Mouse (Mus musculus) forebrain, embryonic 14.5 days (tissue): ENCODE data around the gene Itih2. TPM values are rescaled to one million over a fixed set of nuclear protein-coding genes. Genes with fewer than 3 reads are reported as not detected.
A peak's percentile ranks its signal among the peaks of the same experiment; 100 is the strongest.

Source experiments
- ATAC-seq: fragments of 200-750 bp; cut with Nextera tagmentation; 2 replicates; pipeline ENCODE4 v1.8.0; 2017; ENCODE audit warnings: mild to moderate bottlenecking, moderate library complexity
- DNase-seq: peaks from one replicate; pipeline ENCODE4 v3.0.0-alpha.2; 2015; ENCODE audit warnings: low spot score
- H3K27ac ChIP-seq: fragments of 300-500 bp; sonication (generic); 2 replicates; pipeline ENCODE4 v1.5.1; 2014; ENCODE audit warnings: low read depth, mild to moderate bottlenecking, control low read depth, low read length, moderate library complexity
- H3K27me3 ChIP-seq: fragments of 300-500 bp; sonication (generic); replicated peaks from 2 replicates; pipeline ENCODE4 v1.6.1; 2014; ENCODE audit warnings: low read length, control low read depth, mixed read lengths; ENCODE audit not compliant: control insufficient read depth, insufficient read depth
- H3K36me3 ChIP-seq: fragments of 300-500 bp; sonication (generic); 2 replicates; pipeline ENCODE4 v1.6.1; 2014; ENCODE audit warnings: low read length, control low read depth; ENCODE audit not compliant: control insufficient read depth, insufficient read depth
- H3K4me1 ChIP-seq: fragments of 300-500 bp; sonication (generic); 2 replicates; pipeline ENCODE4 v1.6.1; 2014; ENCODE audit warnings: antibody characterized with exemption, low read length, control low read depth; ENCODE audit not compliant: control insufficient read depth, insufficient read depth
- H3K4me2 ChIP-seq: fragments of 300-500 bp; sonication (generic); 2 replicates; pipeline ENCODE4 v1.6.1; 2014; ENCODE audit warnings: mild to moderate bottlenecking, control low read depth, low read length
- H3K4me3 ChIP-seq: fragments of 300-500 bp; sonication (generic); 2 replicates; pipeline ENCODE4 v1.5.1; 2014; ENCODE audit warnings: low read depth, low read length, control low read depth
- H3K9ac ChIP-seq: fragments of 300-500 bp; sonication (generic); 2 replicates; pipeline ENCODE4 v1.6.1; 2014; ENCODE audit warnings: mild to moderate bottlenecking, low read length, control low read depth, moderate library complexity
- H3K9me3 ChIP-seq: fragments of 300-500 bp; sonication (generic); replicated peaks from 2 replicates; pipeline ENCODE4 v1.6.1; 2016; ENCODE audit warnings: low read length, control low read depth, mixed read lengths; ENCODE audit not compliant: control insufficient read depth
- WGBS: fragments of 180-500 bp; shearing (Covaris S2); extraction: QIAGEN DNeasy Blood & Tissue Kit; methylation state at CpG from one replicate; pipeline ENCODE4 v1.1.7; 2014; 5-methylcytosine and 5-hydroxymethylcytosine counted together
- polyA plus RNA-seq: library from polyadenylated mRNA; unstranded; fragments of >200 nt; fragmentation: Nextera tagmentation; extraction: Ambion mirVana; gene quantifications from 2 replicates; pipeline ENCODE4 v1.2.1, GENCODE M21; 2014

Itih2 gene
- polyA plus RNA-seq, 1 experiment from 2014 or later = 1.4 TPM

DNA sequence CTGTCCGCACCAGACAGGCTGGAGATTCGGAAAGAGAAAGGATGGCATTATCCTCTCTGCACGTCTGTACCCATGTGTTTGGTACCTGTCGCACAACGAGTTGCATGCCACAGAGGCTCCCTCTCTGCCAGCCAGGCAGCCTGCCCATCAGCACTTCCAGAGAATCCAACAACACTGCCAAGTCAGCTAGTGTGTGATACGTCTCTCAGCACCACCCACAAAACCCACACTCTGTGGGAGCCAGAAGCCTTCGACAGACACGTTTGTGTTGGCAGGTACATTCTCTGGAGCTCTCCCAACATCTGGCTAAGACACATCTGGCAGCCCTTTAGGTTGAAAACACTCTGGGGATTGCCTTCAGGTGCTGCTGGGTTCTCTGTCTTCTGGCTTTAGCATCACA lies 16.0 kb upstream of the Itih2 start:
- ATAC-seq = 0 out of 2 replicates have a peak, but pooled peaks have one; percentile 47
- no peaks in the 10 kb centered on the region for H3K36me3 ChIP-seq

DNA sequence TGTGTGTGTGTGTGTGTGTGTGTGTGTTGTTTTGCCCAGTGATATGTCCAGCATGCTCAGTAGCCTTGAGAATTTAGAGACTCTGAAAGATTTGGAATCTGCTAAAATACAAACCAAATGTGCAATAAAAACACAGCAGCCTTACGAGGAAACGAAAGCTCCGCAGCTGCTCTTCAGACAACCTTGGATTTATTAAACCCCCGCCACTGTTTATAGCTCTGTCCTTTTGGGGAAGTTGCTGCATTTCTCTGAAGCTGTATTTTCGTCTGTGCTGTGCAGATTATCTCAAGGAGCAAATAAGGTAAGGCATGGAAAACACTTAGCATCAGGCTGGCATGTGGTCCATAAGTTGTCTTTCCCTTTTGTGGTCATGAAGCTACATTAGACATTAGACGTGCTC lies 14.3 kb upstream of the Itih2 start:
- no peak overlapping the region for H3K27ac ChIP-seq
- DNase-seq = no peak
- no peaks in the 10 kb centered on the region for H3K36me3 ChIP-seq
- ATAC-seq = no peak
- H3K9me3 ChIP-seq = no peaks in the 10 kb centered on the region
- no peak overlapping the region for H3K4me2 ChIP-seq
- no peaks in the 10 kb centered on the region for H3K4me1 ChIP-seq
- no peak overlapping the region for H3K9ac ChIP-seq
- WGBS = 79% methylated on average over 6 of the region's 6 CpGs
- no peak overlapping the region for H3K4me3 ChIP-seq
- H3K27me3 ChIP-seq = no peaks in the 10 kb centered on the region

More for the DNA sequence above, 16.0 kb upstream of the Itih2 start:
- peak; percentile 41 for DNase-seq
- no peak overlapping the region for H3K9ac ChIP-seq
- no peak overlapping the region for H3K27ac ChIP-seq
- no peak overlapping the region for H3K4me2 ChIP-seq
- H3K4me3 ChIP-seq = no peak overlapping the region
- H3K9me3 ChIP-seq = no peaks in the 10 kb centered on the region
- H3K27me3 ChIP-seq = no peaks in the 10 kb centered on the region
- 73% methylated on average over 8 of the region's 8 CpGs for WGBS
- no peaks in the 10 kb centered on the region for H3K4me1 ChIP-seq

DNA sequence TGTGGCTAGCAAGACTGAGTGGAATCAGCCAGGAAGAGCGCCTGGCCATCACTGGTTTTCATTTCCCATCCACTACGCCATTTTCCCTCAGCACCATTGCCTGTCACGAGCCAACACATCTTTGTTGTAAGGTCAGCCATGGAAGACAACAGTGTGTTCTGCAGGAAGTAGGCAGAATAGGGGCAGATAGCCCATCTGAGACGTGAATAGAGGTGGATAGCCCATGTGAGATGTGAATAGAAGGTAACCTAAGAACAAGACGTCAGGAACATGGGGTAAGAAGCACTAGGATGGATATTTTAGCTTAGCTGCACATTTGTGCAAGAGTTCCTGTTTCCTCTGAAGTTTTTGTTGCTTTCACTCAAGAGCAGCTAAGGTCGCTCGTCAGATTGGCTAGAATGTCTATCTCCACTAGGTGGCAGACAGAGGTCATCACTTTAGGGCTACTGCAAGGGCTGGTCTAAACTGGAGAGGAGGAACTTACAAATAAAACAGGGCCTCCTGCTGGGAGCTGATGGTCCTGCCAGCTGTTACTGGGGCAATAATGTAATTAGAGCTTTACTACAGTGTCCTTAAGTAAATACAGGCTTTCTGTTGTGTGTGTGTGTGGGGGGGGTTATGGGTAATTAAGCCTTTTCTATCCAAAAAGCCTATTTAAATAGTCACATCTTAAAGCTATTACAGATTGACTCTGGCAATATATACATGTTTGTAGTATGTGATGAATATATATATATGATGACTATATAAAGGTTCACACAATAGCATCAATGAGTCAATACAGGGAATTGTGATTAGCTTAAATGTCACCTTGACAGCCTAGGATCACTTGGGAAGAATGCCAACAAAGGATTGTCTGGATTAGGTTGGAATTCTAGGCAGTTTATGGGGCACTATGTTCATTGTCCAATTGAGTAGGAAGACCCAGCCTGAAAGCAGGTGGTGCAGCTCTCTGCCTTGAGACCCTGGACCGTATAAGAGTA lies 11.6 kb upstream of the Itih2 start:
- Histone ChIP-seq H3K27me3 (no peaks in the 10 kb centered on the region), H3K4me3 (no peak overlapping the region), H3K4me1 (no peaks in the 10 kb centered on the region), H3K4me2 (no peak overlapping the region), H3K27ac (no peak overlapping the region), H3K36me3 (no peaks in the 10 kb centered on the region), H3K9ac (no peak overlapping the region), H3K9me3 (no peaks in the 10 kb centered on the region)
- peak; percentile 77 for ATAC-seq
- DNase-seq = peak; percentile 79
- 34% methylated on average over 8 of the region's 8 CpGs for WGBS

DNA sequence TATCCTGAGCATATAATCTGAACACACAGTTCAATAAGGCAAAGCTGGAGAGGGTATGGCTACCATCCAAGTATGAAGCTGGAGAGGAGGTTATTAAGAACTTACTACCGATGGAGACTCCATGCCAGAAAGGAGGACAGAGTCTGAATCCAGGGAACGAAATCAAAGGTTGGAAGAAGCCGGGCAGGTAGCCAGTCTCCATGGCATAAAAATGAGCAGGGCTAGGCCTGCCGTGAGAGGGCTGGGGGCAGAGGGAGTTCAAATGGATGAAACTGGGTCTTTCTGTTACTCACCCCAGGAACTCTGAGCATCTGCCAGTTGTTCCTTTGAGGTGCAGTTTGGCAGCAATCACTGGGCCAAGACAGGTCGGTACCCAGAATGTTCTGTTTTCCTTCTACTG lies 9.3 kb upstream of the Itih2 start:
- DNase-seq (no peak), ATAC-seq (no peak)
- H3K4me1 ChIP-seq = no peaks in the 10 kb centered on the region
- no peaks in the 10 kb centered on the region for H3K27me3 ChIP-seq
- no peaks in the 10 kb centered on the region for H3K36me3 ChIP-seq
- H3K9ac ChIP-seq = no peak overlapping the region
- H3K4me2 ChIP-seq = no peak overlapping the region
- WGBS = 74% methylated on average over 5 of the region's 5 CpGs
- H3K9me3 ChIP-seq = no peaks in the 10 kb centered on the region
- H3K27ac ChIP-seq = no peak overlapping the region
- no peak overlapping the region for H3K4me3 ChIP-seq

GRCm38 (mm10) chr2:10137320-10137719 lies 6.1 kb upstream of the Itih2 start:
- no peaks in the 10 kb centered on the region for H3K27me3 ChIP-seq
- no peak overlapping the region for H3K4me2 ChIP-seq
- DNase-seq (no peak), ATAC-seq (no peak)
- 84% methylated on average over 2 of the region's 2 CpGs for WGBS
- no peak overlapping the region for H3K9ac ChIP-seq
- H3K4me3 ChIP-seq = no peak overlapping the region
- no peaks in the 10 kb centered on the region for H3K36me3 ChIP-seq
- H3K4me1 ChIP-seq = no peaks in the 10 kb centered on the region
- H3K9me3 ChIP-seq = no peaks in the 10 kb centered on the region
- H3K27ac ChIP-seq = no peak overlapping the region

- WGBS = 83% methylated on average over 6 of the region's 6 CpGs
- ATAC-seq = no peak
- H3K4me3 ChIP-seq = no peak overlapping the region
- H3K4me1 ChIP-seq = no peaks in the 10 kb centered on the region
- no peaks in the 10 kb centered on the region for H3K27me3 ChIP-seq
- no peaks in the 10 kb centered on the region for H3K36me3 ChIP-seq
- no peak for DNase-seq
- H3K9ac ChIP-seq = no peak overlapping the region
- no peak overlapping the region for H3K27ac ChIP-seq
- H3K9me3 ChIP-seq = no peaks in the 10 kb centered on the region
- H3K4me2 ChIP-seq = no peak overlapping the region
Observed at GRCm38 (mm10) chr2:10133941-10134340, 2.7 kb upstream of the Itih2 start.

DNA sequence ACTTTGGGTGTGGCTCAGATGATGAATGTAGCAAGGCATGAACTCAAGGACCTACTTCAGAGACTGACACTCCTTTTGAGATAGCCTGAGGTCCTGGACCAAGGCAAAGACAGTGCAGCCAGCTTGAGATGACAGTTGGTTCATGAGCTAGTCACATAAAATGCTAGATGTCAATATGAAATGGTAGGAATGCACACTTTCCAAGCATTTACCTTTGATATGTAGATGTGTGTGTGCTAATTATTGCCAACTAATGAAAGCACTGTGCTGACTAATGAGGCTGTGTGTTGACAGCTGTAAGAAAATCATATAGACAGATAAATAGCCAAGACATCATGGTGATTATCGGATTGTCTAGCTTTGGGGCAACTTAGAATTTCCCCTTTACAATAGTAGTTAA lies 932 bp upstream of the Itih2 start:
- WGBS = 51% methylated on average over 1 of the region's 1 CpGs
- no peaks in the 10 kb centered on the region for H3K36me3 ChIP-seq

DNA sequence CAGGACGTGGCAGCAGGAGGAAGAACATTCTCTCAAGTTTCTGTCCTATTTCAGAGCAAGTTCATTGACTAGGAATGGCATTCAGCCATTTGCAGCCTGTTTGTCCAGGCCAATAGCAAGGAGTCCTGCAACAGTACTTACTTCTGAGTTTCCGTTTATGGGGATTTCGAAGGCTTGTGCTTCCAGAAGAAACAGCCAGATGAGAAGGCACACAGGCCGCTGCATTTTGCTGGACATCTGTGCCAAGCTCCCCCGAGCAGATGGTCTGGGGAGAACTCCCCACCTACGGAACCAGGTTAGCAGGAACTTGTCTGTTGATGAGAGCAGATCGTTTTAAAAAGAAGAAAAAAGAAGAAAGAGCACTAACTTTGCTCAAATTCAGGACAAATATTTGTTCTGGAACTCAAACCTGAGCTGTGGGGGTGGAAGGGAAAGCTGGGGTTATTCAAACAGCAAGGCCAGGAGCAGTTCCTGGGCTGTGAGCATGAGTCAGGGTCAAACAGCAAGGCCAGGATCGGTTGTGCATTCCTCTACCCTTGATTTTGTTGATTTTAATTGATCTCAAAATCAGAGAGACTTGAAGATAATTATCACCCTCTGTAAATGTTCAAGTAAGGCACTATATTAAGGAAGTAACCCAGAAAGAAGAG lies 730 bp downstream of the Itih2 start:
- Histone ChIP-seq H3K9me3 (no peaks in the 10 kb centered on the region), H3K4me1 (no peaks in the 10 kb centered on the region), H3K27me3 (no peaks in the 10 kb centered on the region), H3K36me3 (no peaks in the 10 kb centered on the region), H3K27ac (no peak overlapping the region), H3K9ac (no peak overlapping the region), H3K4me3 (no peak overlapping the region), H3K4me2 (no peak overlapping the region)
- DNase-seq (no peak), ATAC-seq (no peak)
- 79% methylated on average over 8 of the region's 8 CpGs for WGBS

More for the DNA sequence above, 932 bp upstream of the Itih2 start:
- DNase-seq = peak; percentile 23
- Histone ChIP-seq H3K4me1 (no peaks in the 10 kb centered on the region), H3K9me3 (no peaks in the 10 kb centered on the region), H3K27ac (no peak overlapping the region), H3K9ac (no peak overlapping the region), H3K4me2 (no peak overlapping the region), H3K27me3 (no peaks in the 10 kb centered on the region), H3K4me3 (no peak overlapping the region)
- peak; percentile 50 for ATAC-seq

DNA sequence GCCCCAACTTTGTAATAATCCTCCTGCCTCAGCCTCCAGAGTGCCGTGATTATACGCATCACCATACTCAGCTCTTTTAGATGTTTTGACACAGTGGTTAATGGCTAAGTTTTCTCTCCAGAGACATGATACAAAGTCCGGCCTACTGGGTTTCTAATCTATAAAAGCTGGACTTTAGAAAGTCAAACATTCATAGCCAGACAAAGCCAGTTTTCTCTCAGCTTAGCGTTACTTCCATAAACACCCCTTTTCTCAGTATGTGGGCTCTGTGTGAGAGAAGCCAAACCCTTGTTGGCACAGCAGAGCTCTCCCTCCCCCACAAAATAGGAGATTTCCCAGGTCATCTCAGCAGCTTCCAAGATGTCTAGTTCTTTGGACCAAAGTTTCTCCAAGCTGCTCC lies 2.6 kb downstream of the Itih2 start:
- DNase-seq = no peak
- no peak for ATAC-seq
- Histone ChIP-seq H3K4me3 (no peak overlapping the region), H3K4me2 (no peak overlapping the region), H3K4me1 (no peaks in the 10 kb centered on the region), H3K9ac (no peak overlapping the region), H3K27me3 (no peaks in the 10 kb centered on the region), H3K9me3 (no peaks in the 10 kb centered on the region), H3K36me3 (no peaks in the 10 kb centered on the region), H3K27ac (no peak overlapping the region)
- WGBS = 81% methylated on average over 4 of the region's 4 CpGs
